Mouse (Mus musculus): ENCODE measurements around the gene Bola3. TPM values are rescaled to one million over a fixed set of nuclear protein-coding genes. Genes with fewer than 3 reads are reported as not detected.
A peak's percentile ranks its signal among the peaks of the same experiment; 100 is the strongest.

Bola3 gene
- polyA plus RNA-seq, 1 experiment from 2014 or later = 126 TPM

DNA sequence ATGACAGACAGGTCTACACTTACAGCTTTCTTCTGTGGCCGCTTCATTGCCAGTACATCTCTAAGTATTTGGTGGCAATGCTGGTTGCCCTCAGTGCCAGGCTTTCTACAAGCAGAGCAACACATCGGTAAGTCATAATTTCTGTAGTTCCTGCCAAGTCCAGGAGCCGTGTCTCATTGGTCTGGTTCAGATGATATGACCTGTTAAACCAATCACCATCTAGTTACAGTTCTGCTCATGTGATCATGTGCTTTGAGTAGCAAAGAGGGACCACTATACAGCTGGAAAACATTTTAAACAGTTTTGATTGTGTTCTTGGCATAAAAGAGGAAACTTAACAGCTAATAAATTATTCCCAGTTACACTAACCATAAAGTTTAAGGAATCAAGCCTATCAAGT, 1.0 kb upstream of the Bola3 start:
- ChIA-PET CTCF (interaction anchor here (1.1 to 1.2 kb wide), 2 partner anchors 13 to 165 kb away, joined by 3 to 4 read pairs; no protein-coding TSS in a partner anchor), POLR2A (no interaction called here)
- DNase-seq (ENCODE audit: low read depth, low spot score) (no peak), ATAC-seq (no peak)
- no peak for TF ChIP-seq CTCF (IDR thresholded peaks at IDR 0.05)
- H3K27me3 ChIP-seq = no peaks in the 10 kb centered on the region
- in situ Hi-C loops (cut with MboI; ENCODE audit: low pct_unique_long_range_greater_than_20kb) = no loop called here

DNA sequence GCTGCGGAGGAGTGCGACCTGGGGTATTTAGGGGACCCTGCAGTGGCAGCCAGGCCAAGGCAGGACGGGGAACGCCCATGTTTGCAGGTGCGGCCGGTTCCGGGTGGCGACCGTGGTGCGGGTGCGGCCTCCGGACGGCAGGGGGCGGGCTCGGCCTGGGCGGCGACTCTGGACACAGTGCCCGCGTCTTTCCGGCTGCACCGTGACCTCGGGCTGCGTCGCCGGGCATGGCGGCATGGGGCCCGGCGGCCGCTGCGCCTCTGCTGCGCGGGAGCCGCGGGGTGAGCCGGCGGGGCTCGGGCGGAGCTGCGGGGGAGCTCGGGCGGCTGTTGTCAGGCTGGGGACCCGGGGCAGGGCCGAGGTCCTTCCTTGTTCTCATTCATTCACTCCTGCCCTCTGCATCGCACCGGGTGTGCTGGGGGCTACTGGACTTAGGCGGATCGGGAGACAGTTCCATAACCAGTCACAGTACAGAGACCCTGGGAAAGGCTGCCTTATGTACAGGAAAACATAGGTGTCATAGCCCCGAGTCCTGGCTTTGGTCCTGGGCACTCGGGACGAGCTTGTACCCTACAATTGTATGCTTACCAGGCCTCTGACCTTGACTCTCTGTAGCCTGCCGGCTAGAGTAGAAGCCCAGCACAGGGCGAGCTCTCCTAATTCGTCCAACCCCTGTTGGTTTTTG, 469 bp downstream of the Bola3 start:
- no peaks in the 10 kb centered on the region for H3K27me3 ChIP-seq
- POLR2A ChIA-PET = interaction anchor here (0.6 to 1.3 kb wide), 4 partner anchors 20 to 660 kb away, joined by 3 to 5 read pairs (median 4); no protein-coding TSS in a partner anchor
- no peak for DNase-seq (ENCODE audit: low read depth, low spot score)
- in situ Hi-C loops (cut with MboI; ENCODE audit: low pct_unique_long_range_greater_than_20kb) = no loop called here
- TF ChIP-seq CTCF (IDR thresholded peaks at IDR 0.05) = no peak
- ATAC-seq = peak; percentile 93
- CTCF ChIA-PET = interaction anchor here (1.1 to 1.8 kb wide), 5 partner anchors 9 to 167 kb away, joined by 3 to 8 read pairs (median 3); no protein-coding TSS in a partner anchor

DNA sequence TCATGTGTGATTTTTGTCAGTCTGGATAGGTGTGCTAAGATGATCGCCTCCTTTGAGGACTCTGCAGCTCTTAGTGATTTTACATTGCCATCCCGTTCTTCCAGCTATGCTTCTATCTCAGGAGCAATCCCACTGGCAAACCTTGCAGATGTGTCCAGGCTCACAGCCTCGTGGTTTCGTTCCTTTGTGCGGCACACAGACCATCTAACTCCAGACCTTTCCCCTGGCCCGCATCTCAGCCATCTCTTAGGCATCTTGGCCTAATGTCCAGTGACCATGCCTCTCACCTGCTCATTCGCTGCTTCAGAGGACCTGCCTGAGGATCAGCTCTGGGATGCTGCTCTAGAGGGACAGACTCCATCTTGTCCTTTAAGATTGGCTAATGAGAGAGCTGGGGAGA, 1.2 kb downstream of the Bola3 start:
- in situ Hi-C loops (cut with MboI; ENCODE audit: low pct_unique_long_range_greater_than_20kb) = loop anchor here (5.0 kb wide), 1 partner anchor 322 kb away; no protein-coding TSS in a partner anchor
- no peak for DNase-seq (ENCODE audit: low read depth, low spot score)
- no peaks in the 10 kb centered on the region for H3K27me3 ChIP-seq
- ChIA-PET CTCF (interaction anchor here (1.1 to 1.8 kb wide), 5 partner anchors 10 to 166 kb away, joined by 3 to 8 read pairs (median 3); no protein-coding TSS in a partner anchor), POLR2A (interaction anchor here (0.6 to 1.3 kb wide), 4 partner anchors 19 to 659 kb away, joined by 3 to 5 read pairs (median 4); no protein-coding TSS in a partner anchor)
- ATAC-seq = no peak
- no peak for TF ChIP-seq CTCF (IDR thresholded peaks at IDR 0.05)

DNA sequence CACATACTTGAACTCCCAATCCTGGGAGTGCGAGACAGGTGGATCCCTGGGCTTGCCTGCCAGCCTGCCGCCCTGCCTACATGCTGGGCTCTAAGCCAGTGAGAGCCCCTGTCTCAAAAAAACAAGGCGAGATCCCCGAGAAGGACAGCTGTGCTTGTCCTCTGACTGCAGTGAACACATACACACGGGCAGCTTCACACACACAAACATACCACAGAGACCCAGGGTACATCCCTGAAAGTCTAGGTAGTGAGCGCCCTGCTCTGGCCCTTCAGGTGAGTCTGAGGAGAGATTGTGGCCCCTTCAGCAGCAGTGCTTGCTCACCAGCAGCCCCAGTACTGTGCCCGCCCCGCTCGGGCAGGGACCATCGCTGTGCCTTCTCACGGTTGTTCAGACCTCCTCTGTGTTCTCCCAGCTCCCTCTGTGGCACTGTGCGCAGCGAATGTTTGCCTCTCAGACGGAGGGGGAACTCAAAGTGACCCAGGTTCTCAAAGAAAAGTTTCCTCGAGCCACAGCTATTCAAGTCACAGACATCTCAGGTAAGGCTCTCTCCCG, 2.0 kb downstream of the Bola3 start:
- ATAC-seq (no peak), DNase-seq (ENCODE audit: low read depth, low spot score) (no peak)
- CTCF ChIA-PET = interaction anchor here (1.2 to 3.3 kb wide), 3 partner anchors 11 to 159 kb away, joined by 3 to 18 read pairs (median 8); no protein-coding TSS in a partner anchor
- H3K27me3 ChIP-seq = no peaks in the 10 kb centered on the region
- in situ Hi-C loops (cut with MboI; ENCODE audit: low pct_unique_long_range_greater_than_20kb) = loop anchor here (5.0 kb wide), 1 partner anchor 321 kb away; no protein-coding TSS in a partner anchor
- POLR2A ChIA-PET = no interaction called here
- no peak for TF ChIP-seq CTCF (IDR thresholded peaks at IDR 0.05)

DNA sequence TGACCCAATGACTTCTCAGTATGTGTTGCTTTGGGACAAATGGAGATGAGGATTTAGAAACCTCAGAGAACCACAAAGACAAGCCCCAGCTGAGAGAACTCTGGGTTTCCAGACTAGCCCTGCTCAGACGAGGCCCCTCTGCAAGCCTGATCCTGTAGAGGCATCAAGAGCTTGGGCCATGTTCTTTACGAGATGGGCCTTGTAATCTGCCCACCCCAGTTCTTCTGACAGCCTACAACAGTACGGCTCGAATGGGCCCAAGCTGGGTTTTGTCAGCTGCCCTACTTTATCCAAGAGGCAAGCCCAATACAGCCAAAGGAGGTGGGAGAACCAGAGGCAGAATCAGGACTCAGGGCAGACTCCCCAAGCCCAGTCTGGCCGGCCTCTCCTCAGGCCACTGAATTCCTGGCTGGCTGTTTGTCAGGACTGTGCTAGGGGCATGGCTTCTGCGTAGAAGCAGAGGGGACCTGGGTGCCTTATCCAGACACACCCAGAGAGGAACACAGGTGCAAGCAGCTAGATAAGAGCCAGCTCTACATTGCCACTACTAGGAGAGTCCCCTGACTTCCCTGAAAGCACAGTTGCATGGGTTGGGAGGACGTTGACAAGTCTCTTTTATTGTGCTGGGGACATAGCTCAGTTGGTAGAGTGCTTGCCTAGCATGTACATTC, 2.7 kb downstream of the Bola3 start:
- in situ Hi-C loops (cut with MboI; ENCODE audit: low pct_unique_long_range_greater_than_20kb) = loop anchor here (5.0 kb wide), 1 partner anchor 321 kb away; no protein-coding TSS in a partner anchor
- no peaks in the 10 kb centered on the region for H3K27me3 ChIP-seq
- ChIA-PET POLR2A (interaction anchor here (0.7 kb wide), 1 partner anchor 25 kb away, joined by 3 read pairs; no protein-coding TSS in a partner anchor), CTCF (interaction anchor here (1.2 to 3.3 kb wide), 2 partner anchors 14 to 158 kb away, joined by 3 to 18 read pairs; no protein-coding TSS in a partner anchor)
- ATAC-seq = no peak
- DNase-seq (ENCODE audit: low read depth, low spot score) = no peak
- TF ChIP-seq CTCF (IDR thresholded peaks at IDR 0.05) = no peak

DNA sequence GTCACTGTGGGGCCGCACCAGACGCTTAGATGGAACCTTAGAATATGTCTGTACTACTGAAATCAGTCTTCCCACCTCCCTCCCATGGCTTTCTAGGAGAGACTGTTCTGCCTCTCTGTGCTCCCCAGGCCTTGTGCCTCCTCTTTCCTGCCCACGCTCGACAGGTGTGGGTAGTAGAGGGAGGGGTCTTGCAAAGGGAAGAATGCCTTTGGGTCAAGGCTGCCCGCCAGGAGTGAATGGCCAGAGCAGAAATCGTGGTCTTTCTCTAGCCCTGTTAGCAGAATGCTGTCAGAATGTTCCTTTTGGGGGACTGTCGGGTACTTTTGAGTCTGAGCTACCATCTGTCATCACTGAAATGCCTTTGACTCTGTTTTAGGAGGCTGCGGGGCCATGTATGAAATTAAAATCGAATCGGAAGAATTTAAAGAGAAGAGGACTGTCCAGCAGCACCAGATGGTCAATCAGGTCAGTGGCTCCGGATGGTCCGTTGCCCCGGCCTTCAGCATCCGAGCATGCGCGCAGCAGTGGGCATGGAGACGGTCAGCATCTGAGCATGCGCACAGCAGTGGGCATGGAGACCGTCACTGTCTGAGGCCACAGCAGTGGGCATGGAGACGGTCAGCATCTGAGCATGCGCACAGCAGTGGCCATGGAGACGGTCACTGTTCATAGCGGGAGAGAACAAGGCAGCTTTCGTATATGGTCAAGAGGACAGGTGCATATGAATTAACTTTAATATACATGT, 3.9 kb downstream of the Bola3 start:
- CTCF ChIA-PET = interaction anchor here (3.3 kb wide), 1 partner anchor 157 kb away, joined by 18 read pairs; no protein-coding TSS in a partner anchor
- ATAC-seq (no peak), DNase-seq (ENCODE audit: low read depth, low spot score) (no peak)
- in situ Hi-C loops (cut with MboI; ENCODE audit: low pct_unique_long_range_greater_than_20kb) = loop anchor here (5.0 kb wide), 1 partner anchor 319 kb away; no protein-coding TSS in a partner anchor
- POLR2A ChIA-PET = interaction anchor here (0.6 kb wide), 1 partner anchor 10 kb away, joined by 3 read pairs; no protein-coding TSS in a partner anchor
- no peak for TF ChIP-seq CTCF (IDR thresholded peaks at IDR 0.05)
- no peaks in the 10 kb centered on the region for H3K27me3 ChIP-seq

DNA sequence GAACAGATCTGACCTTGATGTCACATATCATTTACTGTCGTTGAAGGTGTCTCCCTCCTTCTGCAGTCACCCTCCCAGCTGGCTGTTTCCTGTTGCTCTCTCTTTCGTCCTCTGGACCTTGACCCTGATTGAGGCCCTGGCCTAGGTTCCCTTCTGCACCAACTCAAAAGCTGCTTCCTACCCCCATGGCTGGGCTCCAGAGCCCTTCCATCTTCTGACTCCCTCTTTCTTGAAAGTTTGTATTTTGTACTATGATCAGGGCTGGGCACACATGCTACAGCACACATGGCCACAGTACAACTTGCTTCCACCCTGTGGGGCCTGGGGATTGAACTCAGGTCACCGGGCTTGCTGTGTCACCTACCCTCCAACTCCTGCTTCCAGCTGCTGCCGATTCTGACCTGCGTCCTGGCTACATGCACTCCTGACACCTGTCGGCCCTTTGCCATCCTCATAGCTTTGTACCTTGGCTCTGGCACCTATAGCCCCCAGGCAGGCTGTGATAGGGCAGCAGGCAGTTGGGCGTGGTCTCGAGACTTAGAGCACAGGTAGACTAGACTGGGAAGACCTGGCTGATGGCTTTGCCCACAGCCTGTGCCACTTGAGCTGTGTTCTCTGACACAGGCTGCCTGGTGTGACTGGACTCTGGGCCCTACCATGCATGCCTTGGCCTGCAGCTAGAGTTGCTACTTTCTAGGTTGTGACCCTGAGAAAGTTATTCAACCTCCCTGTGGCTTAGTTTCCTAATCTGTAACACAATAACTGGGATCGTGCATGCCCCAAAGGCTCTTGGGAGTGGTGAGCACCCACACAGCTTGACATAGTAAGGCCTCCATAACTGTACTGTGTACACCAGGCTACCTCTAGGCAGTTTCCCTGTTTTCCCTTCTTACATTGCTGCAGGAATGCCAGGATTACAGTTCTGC, 6.2 kb downstream of the Bola3 start:
- ATAC-seq = no peak
- in situ Hi-C loops (cut with MboI; ENCODE audit: low pct_unique_long_range_greater_than_20kb) = loop anchor here (5.0 kb wide), 2 partner anchors 157 to 317 kb away; no protein-coding TSS in a partner anchor
- H3K27me3 ChIP-seq = no peaks in the 10 kb centered on the region
- ChIA-PET POLR2A (no interaction called here), CTCF (interaction anchor here (1.3 kb wide), 1 partner anchor 155 kb away, joined by 13 read pairs; no protein-coding TSS in a partner anchor)
- no peak for DNase-seq (ENCODE audit: low read depth, low spot score)
- no peak for TF ChIP-seq CTCF (IDR thresholded peaks at IDR 0.05)

DNA sequence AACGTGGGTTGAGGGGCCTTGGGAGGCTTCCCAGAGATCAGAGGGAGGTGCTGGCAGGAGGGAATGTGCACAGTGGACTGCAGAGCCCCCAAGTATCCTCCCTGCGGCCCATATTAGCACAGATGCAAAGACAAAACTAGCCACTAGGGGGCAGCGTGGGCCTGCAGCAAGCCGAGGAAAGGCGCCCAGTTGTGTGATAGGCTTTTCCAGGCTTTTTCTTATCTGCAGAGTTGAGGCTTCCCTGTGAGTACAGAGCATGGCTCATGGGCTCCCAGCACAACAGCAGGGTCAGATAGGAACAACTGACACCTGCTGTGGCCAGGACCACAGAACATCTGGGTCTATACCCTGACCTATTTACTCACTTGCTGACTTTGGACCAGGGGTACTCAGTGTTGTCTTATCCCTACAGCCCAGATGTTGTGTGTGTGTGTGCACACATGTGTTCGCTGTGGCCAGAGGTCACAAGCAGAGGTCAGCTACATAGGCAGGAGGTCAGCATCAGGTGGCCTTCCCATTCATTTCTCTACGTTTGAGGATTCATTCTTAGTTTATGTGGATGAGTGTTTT, 7.7 kb downstream of the Bola3 start:
- POLR2A ChIA-PET = no interaction called here
- TF ChIP-seq CTCF (IDR thresholded peaks at IDR 0.05) = no peak
- CTCF ChIA-PET = interaction anchor here (0.6 to 1.4 kb wide), 4 partner anchors 80 to 155 kb away, joined by 3 to 4 read pairs (median 3); no protein-coding TSS in a partner anchor
- ATAC-seq (peak; percentile 42), DNase-seq (ENCODE audit: low read depth, low spot score) (no peak)
- H3K27me3 ChIP-seq = no peaks in the 10 kb centered on the region
- in situ Hi-C loops (cut with MboI; ENCODE audit: low pct_unique_long_range_greater_than_20kb) = loop anchor here (5.0 kb wide), 1 partner anchor 156 kb away; no protein-coding TSS in a partner anchor
